In the genomic region with DNA sequence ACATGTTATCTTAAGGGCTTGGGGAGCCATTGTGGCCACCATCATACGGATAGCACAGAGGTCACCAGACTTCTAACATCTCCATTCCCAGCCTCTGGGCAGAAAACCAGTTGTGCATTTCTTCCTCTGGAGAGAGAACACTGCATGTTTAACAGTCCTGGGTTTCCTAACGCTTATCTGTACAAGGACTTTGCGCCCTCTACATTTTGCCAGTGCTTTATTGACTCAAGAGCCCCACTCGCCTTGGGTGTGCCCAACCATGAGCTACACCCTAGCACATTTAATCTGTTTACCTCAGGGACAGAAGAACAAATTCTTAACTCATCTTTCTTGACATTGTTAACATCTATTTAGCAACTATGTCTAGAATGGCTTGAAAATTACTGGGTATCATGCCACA, we compare ENCODE assay signal across 17 mouse cellular contexts. TPM values are rescaled to one million over a fixed set of nuclear protein-coding genes. Genes with fewer than 3 reads are reported as not detected.
DNase-seq lines count a peak whose midpoint lies in the region; ATAC-seq and TF ChIP-seq lines count a peak whose summit lies in the region.
"Had no signal": no experiment of that assay in that cellular context is flagged by ENCODE, and none has a peak within 500 bp of the region (broad histone marks: within the 10 kb centered on the region; RNA-seq: fewer than 3 reads in every experiment).

No protein-coding gene starts in this region.

- peak; percentile 59; the same call in 1 of the 2 replicates for ATAC-seq in intestine, embryonic 15.5 days
- peak; percentile 74; the same call in 1 of the 2 replicates for ATAC-seq in intestine, embryonic 16.5 days
- peak; percentile 78; the same call in 1 of the 2 replicates for ATAC-seq in stomach, postnatal 0 days (ENCODE audit: low FRiP score, low TSS enrichment)
- ATAC-seq: forebrain, embryonic 13.5 days; forebrain, postnatal 0 days had no signal

- no peak for TF ChIP-seq EP300 in stomach, postnatal 0 days (optimal IDR thresholded peaks at IDR 0.05)

- no peaks in the 10 kb centered on the region for H3K9me3 ChIP-seq in intestine, embryonic 15.5 days
- H3K9me3 ChIP-seq in intestine, embryonic 16.5 days (ENCODE audit: control insufficient read depth, low read length): no peaks in the 10 kb centered on the region
- no peaks in the 10 kb centered on the region for H3K9me3 ChIP-seq in stomach, postnatal 0 days (ENCODE audit: control insufficient read depth, low read length)
- H3K9me3 ChIP-seq: embryonic facial prominence, embryonic 10.5 days; forebrain, embryonic 13.5 days; heart, embryonic 12.5 days had no signal

- DNase-seq in stomach, postnatal 0 days (ENCODE audit: low spot score): peak; percentile 43
- no peak for DNase-seq in thymus, postnatal 14 days
- no peak for DNase-seq in gastrocnemius, postnatal 4 days (ENCODE audit: low spot score in 2 of 2)
- DNase-seq in heart, postnatal 25 days (ENCODE audit: low spot score): no peak
- DNase-seq: adrenal gland, adult 8-10 months; adrenal gland, postnatal 36 days; cerebellum, adult 2 months; cerebellum, postnatal 10 days; forebrain, postnatal 0 days; gastrocnemius, postnatal 14 days; heart, postnatal 36 days had no signal

- H3K27ac ChIP-seq in intestine, embryonic 15.5 days: no peak overlapping the region
- H3K27ac ChIP-seq in intestine, embryonic 16.5 days (ENCODE audit: low read length): no peak overlapping the region
- 0 out of 2 replicates have a peak overlapping the region, but pooled peaks have one; percentile 21 for H3K27ac ChIP-seq in small intestine, adult 2 months (ENCODE audit: insufficient read depth, low read depth, low read length)
- H3K27ac ChIP-seq in stomach, postnatal 0 days (replicated peaks): no peak overlapping the region
- H3K27ac ChIP-seq: embryonic facial prominence, embryonic 10.5 days; forebrain, embryonic 13.5 days had no signal

- H3K27me3 ChIP-seq in intestine, embryonic 15.5 days (replicated peaks): no peaks in the 10 kb centered on the region
- no peaks in the 10 kb centered on the region for H3K27me3 ChIP-seq in intestine, embryonic 16.5 days (replicated peaks; ENCODE audit: control insufficient read depth, insufficient read depth, low read length)
- no peaks in the 10 kb centered on the region for H3K27me3 ChIP-seq in small intestine, adult 2 months (ENCODE audit: control insufficient read depth, insufficient read depth, low read length)
- no peaks in the 10 kb centered on the region for H3K27me3 ChIP-seq in stomach, postnatal 0 days (ENCODE audit: control insufficient read depth, insufficient read depth, low read length)
- H3K27me3 ChIP-seq: forebrain, embryonic 13.5 days; heart, embryonic 12.5 days had no signal

- H3K36me3 ChIP-seq in intestine, embryonic 15.5 days: no peaks in the 10 kb centered on the region; the same call in 1 of the 2 replicates
- no peaks in the 10 kb centered on the region for H3K36me3 ChIP-seq in intestine, embryonic 16.5 days (ENCODE audit: control insufficient read depth, insufficient read depth, low read length)
- H3K36me3 ChIP-seq in small intestine, adult 2 months (ENCODE audit: control insufficient read depth, insufficient read depth, low read length): peaks cover 61% of the 10 kb centered on the region
- H3K36me3 ChIP-seq in stomach, postnatal 0 days (ENCODE audit: control insufficient read depth, insufficient read depth, low read length): peaks cover 12% of the 10 kb centered on the region; the same call in 1 of the 2 replicates
- H3K36me3 ChIP-seq: embryonic facial prominence, embryonic 10.5 days had no signal

- no peak overlapping the region for H3K4me3 ChIP-seq in intestine, embryonic 15.5 days (replicated peaks)
- H3K4me3 ChIP-seq in intestine, embryonic 16.5 days (ENCODE audit: low read length): no peak overlapping the region
- H3K4me3 ChIP-seq in small intestine, adult 2 months (ENCODE audit: low read depth, low read length): no peak overlapping the region
- H3K4me3 ChIP-seq in stomach, postnatal 0 days (ENCODE audit: low read depth, low read length): no peak overlapping the region
- H3K4me3 ChIP-seq: embryonic facial prominence, embryonic 10.5 days; forebrain, embryonic 13.5 days; heart, embryonic 12.5 days had no signal

- H3K9ac ChIP-seq in intestine, embryonic 15.5 days: no peak overlapping the region
- H3K9ac ChIP-seq in intestine, embryonic 16.5 days (ENCODE audit: low read depth, low read length): no peak overlapping the region
- no peak overlapping the region for H3K9ac ChIP-seq in stomach, postnatal 0 days (ENCODE audit: low read length)
- H3K9ac ChIP-seq: forebrain, embryonic 13.5 days; forebrain, postnatal 0 days; heart, embryonic 12.5 days had no signal

- no peak for TF ChIP-seq CTCF in small intestine, adult 2 months (IDR thresholded peaks at IDR 0.05; ENCODE audit: extremely low read depth, insufficient read length, insufficient replicate concordance, low read depth, low read length)
- TF ChIP-seq CTCF in stomach, postnatal 0 days (IDR thresholded peaks at IDR 0.05; ENCODE audit: low read depth): no peak

- WGBS in intestine, embryonic 15.5 days: 66% methylated on average over 4 of the region's 4 CpGs
- 58% methylated on average over 4 of the region's 4 CpGs for WGBS in intestine, embryonic 16.5 days
- 28% methylated on average over 4 of the region's 4 CpGs for WGBS in small intestine, adult 2 months
- WGBS in stomach, postnatal 0 days: 72% methylated on average over 4 of the region's 4 CpGs

- no peak for TF ChIP-seq POLR2A in small intestine, adult 2 months (IDR thresholded peaks at IDR 0.05; ENCODE audit: low read depth, low read length)

- intact Hi-C loops in heart, postnatal 25 days (cut with DNase I): no loop called here

- H3K4me1 ChIP-seq in intestine, embryonic 15.5 days (replicated peaks): no peaks in the 10 kb centered on the region
- no peaks in the 10 kb centered on the region for H3K4me1 ChIP-seq in intestine, embryonic 16.5 days (ENCODE audit: control insufficient read depth, insufficient read depth, low read length)
- H3K4me1 ChIP-seq in small intestine, adult 2 months (ENCODE audit: control insufficient read depth, insufficient read depth, insufficient read length, low read length): no peaks in the 10 kb centered on the region; the same call in 1 of the 2 replicates
- H3K4me1 ChIP-seq in stomach, postnatal 0 days (replicated peaks; ENCODE audit: control insufficient read depth, insufficient read depth): no peaks in the 10 kb centered on the region
- H3K4me1 ChIP-seq: embryonic facial prominence, embryonic 10.5 days; forebrain, embryonic 13.5 days; heart, embryonic 12.5 days had no signal

- H3K4me2 ChIP-seq in intestine, embryonic 15.5 days (replicated peaks): no peak overlapping the region
- H3K4me2 ChIP-seq in intestine, embryonic 16.5 days (ENCODE audit: low read depth, low read length): no peak overlapping the region
- H3K4me2 ChIP-seq in stomach, postnatal 0 days (replicated peaks; ENCODE audit: low read depth): no peak overlapping the region
- H3K4me2 ChIP-seq: forebrain, embryonic 13.5 days; heart, embryonic 12.5 days had no signal

RNA-seq across cellular contexts. Expression of a gene that starts 41.8 kb away (rescaled TPM):
- polyA plus RNA-seq in intestine, embryonic 15.5 days (2015; fragmentation: Nextera tagmentation; extraction: Ambion mirVana): 26.3 and 26.5 TPM in 2 replicates
- 18.7 and 23.2 TPM in 2 replicates for polyA plus RNA-seq in intestine, embryonic 16.5 days (2015; fragmentation: Nextera tagmentation; extraction: Ambion mirVana)
- 0.58 and 0.71 TPM in 2 replicates for polyA plus RNA-seq in small intestine, adult 2 months (2012; rRNA removed)
- 15.7 and 17.7 TPM in 2 replicates for polyA plus RNA-seq in stomach, postnatal 0 days (2015; fragmentation: Nextera tagmentation; extraction: Ambion mirVana)
- total RNA-seq in gastrocnemius, postnatal 4 days (2021): 10 to 100 TPM; 16.4 to 23.3 TPM
- 10 to 100 TPM; 23.8 to 26.1 TPM for total RNA-seq in heart, postnatal 25 days (2021)

RNA-seq across cellular contexts. Expression of a gene that starts 50.8 kb away (rescaled TPM):
- polyA plus RNA-seq in intestine, embryonic 15.5 days (2015; fragmentation: Nextera tagmentation; extraction: Ambion mirVana): 4.6 and 5.1 TPM in 2 replicates
- 4.1 and 5.1 TPM in 2 replicates for polyA plus RNA-seq in intestine, embryonic 16.5 days (2015; fragmentation: Nextera tagmentation; extraction: Ambion mirVana)
- 4.8 and 13.8 TPM in 2 replicates for polyA plus RNA-seq in small intestine, adult 2 months (2012; rRNA removed)
- 6.6 and 7.2 TPM in 2 replicates for polyA plus RNA-seq in stomach, postnatal 0 days (2015; fragmentation: Nextera tagmentation; extraction: Ambion mirVana)
- total RNA-seq in gastrocnemius, postnatal 4 days (2021): 10 to 100 TPM; 15.4 to 15.5 TPM
- 10 to 100 TPM; 23.8 to 25.6 TPM for total RNA-seq in heart, postnatal 25 days (2021)

RNA-seq across cellular contexts. Expression of a gene that starts 51.0 kb away (rescaled TPM):
- 6.3 and 7.1 TPM in 2 replicates for polyA plus RNA-seq in intestine, embryonic 15.5 days (2015; fragmentation: Nextera tagmentation; extraction: Ambion mirVana)
- polyA plus RNA-seq in intestine, embryonic 16.5 days (2015; fragmentation: Nextera tagmentation; extraction: Ambion mirVana): 4.8 and 6.0 TPM in 2 replicates
- 0.46 and 2.7 TPM in 2 replicates for polyA plus RNA-seq in small intestine, adult 2 months (2012; rRNA removed)
- polyA plus RNA-seq in stomach, postnatal 0 days (2015; fragmentation: Nextera tagmentation; extraction: Ambion mirVana): 1.9 and 2.2 TPM in 2 replicates
- total RNA-seq in gastrocnemius, postnatal 4 days (2021): 1 to 10 TPM; 8.3 to 8.9 TPM
- 1 to 10 TPM; 2.5 to 4.2 TPM for total RNA-seq in heart, postnatal 25 days (2021)
